Mouse (Mus musculus): ENCODE data around the gene Rnf182. TPM values are rescaled to one million over a fixed set of nuclear protein-coding genes. Genes with fewer than 3 reads are reported as not detected.

Gene Rnf182
- total RNA-seq, 2 experiments from 2014 or later, result 1.7 to 2.5 TPM

GRCm38 (mm10) chr13:43698506-43698905, 83.0 kb downstream of the Rnf182 start:
- no peak for DNase-seq

- DNase-seq, result no peak
These were observed 88.0 kb downstream of the Rnf182 start for GRCm38 (mm10) chr13:43703471-43703870.

- DNase-seq, result no peak
These were observed 89.1 kb downstream of the Rnf182 start for GRCm38 (mm10) chr13:43704533-43705116.

GRCm38 (mm10) chr13:43706387-43706786, 90.9 kb downstream of the Rnf182 start:
- DNase-seq, result no peak

GRCm38 (mm10) chr13:43709529-43709928, 94.0 kb downstream of the Rnf182 start:
- DNase-seq, result no peak

- DNase-seq, result no peak
These were observed 96.3 kb downstream of the Rnf182 start for GRCm38 (mm10) chr13:43711708-43712314.

- no peak for DNase-seq
These were observed 99.2 kb downstream of the Rnf182 start for GRCm38 (mm10) chr13:43714741-43715140.

GRCm38 (mm10) chr13:43715466-43715865, 100.0 kb downstream of the Rnf182 start:
- no peak for DNase-seq

GRCm38 (mm10) chr13:43716514-43717036, 101.1 kb downstream of the Rnf182 start:
- no peak for DNase-seq

GRCm38 (mm10) chr13:43718173-43718572, 102.7 kb downstream of the Rnf182 start:
- DNase-seq, result no peak

GRCm38 (mm10) chr13:43720496-43720895, 105.0 kb downstream of the Rnf182 start:
- no peak for DNase-seq

Other genes starting within 250 kb of the Rnf182 start
- gene Nol7, start 217.3 kb upstream of the Rnf182 start, total RNA-seq (2021), result 100 to 1,000 TPM; 109 to 122 TPM
- gene Ranbp9, start 134.4 kb upstream of the Rnf182 start, total RNA-seq (2021), result 10 to 100 TPM; 53.1 to 59.9 TPM
- 10 to 100 TPM; 66.3 to 83.1 TPM for gene Mcur1, start 55.5 kb upstream of the Rnf182 start, total RNA-seq (2021)
- 1 to 10 TPM; 4.2 to 5.7 TPM for gene Cd83, start 169.1 kb downstream of the Rnf182 start, total RNA-seq (2021)